Mouse (Mus musculus) limb, embryonic 13.5 days (tissue): ENCODE measurements around the gene AC124502.3. TPM values are rescaled to one million over a fixed set of nuclear protein-coding genes. Genes with fewer than 3 reads are reported as not detected.

Experiments used
- ATAC-seq: fragments of 200-750 bp; cut with Nextera tagmentation; 2 replicates; pipeline ENCODE4 v1.8.0; 2017; ENCODE audit warnings: low read depth, moderate number of reproducible peaks, moderate TSS enrichment; ENCODE audit not compliant: low FRiP score
- H3K27ac ChIP-seq: fragments of 300-500 bp; sonication (generic); 2 replicates; pipeline ENCODE4 v1.5.1; 2015; ENCODE audit warnings: inconsistent platforms, mild to moderate bottlenecking, moderate library complexity
- H3K27me3 ChIP-seq: fragments of 300-500 bp; sonication (generic); 2 replicates; pipeline ENCODE4 v1.6.1; 2015; ENCODE audit warnings: mild to moderate bottlenecking, inconsistent platforms
- H3K36me3 ChIP-seq: fragments of 300-500 bp; sonication (generic); 2 replicates; pipeline ENCODE4 v1.6.1; 2015; ENCODE audit warnings: inconsistent platforms, mild to moderate bottlenecking, moderate library complexity
- H3K4me1 ChIP-seq: fragments of 300-500 bp; sonication (generic); 2 replicates; pipeline ENCODE4 v1.6.1; 2015; ENCODE audit warnings: inconsistent platforms
- H3K4me2 ChIP-seq: fragments of 300-500 bp; sonication (generic); replicated peaks from 2 replicates; pipeline ENCODE4 v1.6.1; 2015; ENCODE audit warnings: inconsistent platforms, mild to moderate bottlenecking, moderate library complexity
- H3K4me3 ChIP-seq: fragments of 300-500 bp; sonication (generic); 2 replicates; pipeline ENCODE4 v1.5.1; 2015; ENCODE audit warnings: moderate library complexity, mild to moderate bottlenecking, inconsistent platforms
- H3K9ac ChIP-seq: fragments of 300-500 bp; sonication (generic); 2 replicates; pipeline ENCODE4 v1.6.1; 2015; ENCODE audit warnings: mild to moderate bottlenecking, inconsistent platforms
- H3K9me3 ChIP-seq: fragments of 300-500 bp; sonication (generic); 2 replicates; pipeline ENCODE4 v1.6.1; 2016; ENCODE audit warnings: inconsistent platforms
- WGBS: fragments of 180-500 bp; shearing (Covaris S2); methylation state at CpG from one replicate; pipeline ENCODE4 v1.1.7; 2015; 5-methylcytosine and 5-hydroxymethylcytosine counted together
- polyA plus RNA-seq: library from polyadenylated mRNA; unstranded; fragments of >200 nt; fragmentation: Nextera tagmentation; extraction: Ambion mirVana; gene quantifications from 2 replicates; pipeline ENCODE4 v1.2.1, GENCODE M21; 2015

AC124502.3 gene
- polyA plus RNA-seq, 1 experiment from 2014 or later, result 3.7 TPM

DNA sequence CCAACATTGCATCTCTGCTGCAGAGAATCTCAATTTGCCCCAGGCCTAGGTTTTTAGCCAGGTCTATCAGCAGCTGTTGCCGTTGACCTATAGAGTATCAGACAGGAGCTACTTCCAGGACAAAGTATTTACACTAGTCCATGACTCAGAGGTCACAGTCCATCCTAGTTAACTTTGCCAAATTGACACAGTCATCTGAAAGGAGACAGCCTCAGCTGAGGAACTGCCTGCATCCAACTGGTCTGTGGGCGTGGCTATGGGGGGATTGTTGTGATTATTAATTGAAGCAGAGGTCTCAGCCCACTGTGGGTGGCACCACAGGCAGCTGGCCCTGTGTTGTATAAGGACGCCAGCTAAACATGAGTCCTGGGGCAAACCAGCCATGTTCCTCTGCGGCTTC lies 33.8 kb upstream of the AC124502.3 start:
- H3K36me3 ChIP-seq, result no peaks in the 10 kb centered on the region

DNA sequence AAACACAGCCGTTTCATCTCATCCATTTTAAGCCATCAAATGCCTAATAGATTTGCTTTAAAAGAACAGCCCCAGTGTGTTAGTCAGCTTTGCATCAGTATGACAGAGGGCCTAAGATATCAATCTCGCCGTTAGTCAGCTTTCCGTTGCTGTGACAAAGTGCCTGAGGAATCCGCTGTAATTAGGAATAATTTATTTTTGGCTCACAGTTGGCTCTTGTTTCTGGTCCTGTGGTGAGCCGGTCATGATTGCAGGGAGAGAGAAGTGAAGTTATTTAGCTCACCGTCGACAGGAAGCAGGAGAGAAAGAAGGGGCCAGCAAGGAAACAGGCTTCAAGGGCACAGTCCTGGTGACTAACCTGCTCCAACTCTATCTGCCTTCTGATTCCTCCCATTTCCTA lies 25.6 kb upstream of the AC124502.3 start:
- H3K4me1 ChIP-seq, result peaks cover 11% of the 10 kb centered on the region
- no peak overlapping the region for H3K4me2 ChIP-seq
- H3K9me3 ChIP-seq, result no peaks in the 10 kb centered on the region
- 59% methylated on average over 8 of the region's 8 CpGs for WGBS
- H3K27me3 ChIP-seq, result no peaks in the 10 kb centered on the region
- H3K9ac ChIP-seq, result no peak overlapping the region
- no peaks in the 10 kb centered on the region for H3K36me3 ChIP-seq
- ATAC-seq, result no peak
- H3K4me3 ChIP-seq, result no peak overlapping the region
- H3K27ac ChIP-seq, result no peak overlapping the region

More for the DNA sequence above, 33.8 kb upstream of the AC124502.3 start:
- no peak overlapping the region for H3K27ac ChIP-seq
- no peak overlapping the region for H3K4me3 ChIP-seq
- H3K27me3 ChIP-seq, result peaks cover 14% of the 10 kb centered on the region; the same call in 1 of the 2 replicates
- no peak overlapping the region for H3K9ac ChIP-seq
- H3K4me1 ChIP-seq, result peaks cover 8% of the 10 kb centered on the region
- WGBS, result 68% methylated on average over 4 of the region's 4 CpGs
- ATAC-seq, result no peak
- no peaks in the 10 kb centered on the region for H3K9me3 ChIP-seq
- no peak overlapping the region for H3K4me2 ChIP-seq

DNA sequence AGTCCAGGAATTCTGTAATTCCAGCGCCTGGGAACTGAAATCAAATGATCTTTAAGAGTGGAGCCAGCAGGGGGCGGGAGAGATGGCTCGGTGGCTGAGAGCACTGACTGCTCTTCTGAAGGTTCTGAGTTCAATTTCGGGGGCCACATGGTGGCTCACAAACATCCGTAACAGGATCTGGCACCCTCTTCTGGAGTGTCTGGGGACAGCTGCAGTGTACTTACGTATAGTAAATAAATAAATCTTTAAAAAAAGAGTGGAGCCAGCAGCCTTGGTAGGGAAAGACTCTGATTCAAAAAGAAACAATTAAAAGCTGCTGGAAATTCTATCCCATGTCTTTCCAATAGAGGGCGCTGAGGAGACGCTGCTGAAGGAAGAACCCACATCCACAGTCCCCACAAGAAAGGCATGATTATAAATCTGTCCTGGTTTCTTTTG lies 23.7 kb upstream of the AC124502.3 start:
- Histone ChIP-seq H3K4me2 (no peak overlapping the region), H3K27me3 (no peaks in the 10 kb centered on the region), H3K36me3 (no peaks in the 10 kb centered on the region), H3K9ac (no peak overlapping the region), H3K4me3 (no peak overlapping the region), H3K4me1 (peaks cover 11% of the 10 kb centered on the region), H3K27ac (no peak overlapping the region), H3K9me3 (no peaks in the 10 kb centered on the region)
- no peak for ATAC-seq
- 22% methylated on average over 8 of the region's 8 CpGs for WGBS

DNA sequence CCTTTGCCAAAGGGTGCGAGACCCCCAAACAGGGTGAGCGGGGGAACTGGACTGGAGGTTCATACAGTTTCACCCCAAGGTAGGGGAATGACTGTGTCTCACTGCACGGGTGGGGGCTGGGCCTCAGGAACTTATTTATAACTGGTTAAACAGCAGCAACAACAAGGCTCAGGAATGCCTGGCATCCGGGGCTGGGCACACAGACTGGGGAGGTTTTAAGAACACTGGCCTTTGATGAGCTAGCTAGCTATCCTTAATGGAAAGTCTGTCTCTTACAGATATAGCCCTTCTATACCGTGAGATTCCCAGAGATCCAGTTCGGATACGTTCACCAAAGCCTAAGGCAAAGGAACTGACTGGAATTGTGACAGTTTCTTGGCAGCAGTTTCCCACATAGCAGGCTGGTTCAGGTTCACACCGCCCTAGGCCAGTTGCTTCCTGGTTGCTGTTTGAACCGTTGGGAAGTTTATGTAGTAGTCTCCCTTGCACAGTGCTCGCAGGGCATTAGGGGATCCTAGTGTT lies 22.4 kb upstream of the AC124502.3 start:
- peak overlapping the region; percentile 27 for H3K4me2 ChIP-seq
- ATAC-seq, result peak; percentile 60; the same call in 1 of the 2 replicates
- peak overlapping the region; percentile 13; the same call in 1 of the 2 replicates for H3K9ac ChIP-seq
- H3K36me3 ChIP-seq, result no peaks in the 10 kb centered on the region
- 30% methylated on average over 10 of the region's 10 CpGs for WGBS
- peaks cover 11% of the 10 kb centered on the region for H3K4me1 ChIP-seq
- no peaks in the 10 kb centered on the region for H3K27me3 ChIP-seq
- peak overlapping the region; percentile 58; the same call in 1 of the 2 replicates for H3K27ac ChIP-seq
- no peaks in the 10 kb centered on the region for H3K9me3 ChIP-seq
- no peak overlapping the region for H3K4me3 ChIP-seq

DNA sequence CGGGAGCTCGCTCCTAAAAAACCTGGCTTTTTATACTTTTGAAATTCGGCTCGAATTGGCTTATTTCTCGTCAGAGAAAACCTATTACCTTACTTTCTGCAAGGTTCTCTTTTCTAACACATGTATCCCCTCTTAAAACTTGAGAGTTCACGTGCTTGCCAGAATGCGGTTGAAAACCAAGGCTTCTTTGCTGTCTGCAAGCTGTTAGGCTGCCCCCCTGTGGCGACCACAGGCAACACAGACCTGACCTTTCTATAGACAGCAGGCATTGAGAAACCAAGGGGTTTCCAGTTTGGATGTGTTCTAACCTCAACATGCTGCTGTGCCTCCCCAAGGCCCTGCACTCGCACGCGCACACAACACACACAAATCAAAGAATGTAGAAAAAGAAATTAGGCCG lies 21.9 kb upstream of the AC124502.3 start:
- Histone ChIP-seq H3K36me3 (no peaks in the 10 kb centered on the region), H3K4me2 (peak overlapping the region; percentile 27), H3K9ac (peak overlapping the region; percentile 13; the same call in 1 of the 2 replicates), H3K4me1 (peaks cover 11% of the 10 kb centered on the region), H3K9me3 (no peaks in the 10 kb centered on the region), H3K27me3 (no peaks in the 10 kb centered on the region), H3K4me3 (no peak overlapping the region), H3K27ac (peak overlapping the region; percentile 58; the same call in 1 of the 2 replicates)
- no peak for ATAC-seq
- WGBS, result 20% methylated on average over 12 of the region's 12 CpGs

DNA sequence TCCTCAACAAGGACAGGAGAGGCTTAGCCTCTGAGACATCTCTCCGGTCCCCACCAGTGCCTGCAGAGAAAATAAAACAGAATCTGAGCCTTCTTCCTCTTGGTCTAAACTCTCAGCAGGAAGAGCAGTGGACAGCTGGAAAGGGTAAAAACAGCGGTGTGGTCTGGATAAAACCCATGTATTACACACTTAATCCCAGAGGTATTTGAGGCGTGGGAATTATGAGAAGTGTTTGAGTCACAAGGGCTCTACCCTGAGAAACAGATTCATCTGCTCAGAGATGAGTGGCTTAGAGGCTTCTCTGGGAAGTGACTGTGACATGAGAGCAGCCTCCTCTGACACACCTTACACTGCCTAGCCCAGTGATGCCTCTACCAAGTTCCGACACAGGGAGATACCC lies 21.1 kb upstream of the AC124502.3 start:
- no peak overlapping the region for H3K4me3 ChIP-seq
- 81% methylated on average over 4 of the region's 4 CpGs for WGBS
- peaks cover 11% of the 10 kb centered on the region for H3K4me1 ChIP-seq
- H3K9me3 ChIP-seq, result no peaks in the 10 kb centered on the region
- ATAC-seq, result 0 out of 2 replicates have a peak, but pooled peaks have one; percentile 20
- no peak overlapping the region for H3K9ac ChIP-seq
- no peak overlapping the region for H3K4me2 ChIP-seq
- H3K27me3 ChIP-seq, result no peaks in the 10 kb centered on the region
- H3K36me3 ChIP-seq, result no peaks in the 10 kb centered on the region
- no peak overlapping the region for H3K27ac ChIP-seq

DNA sequence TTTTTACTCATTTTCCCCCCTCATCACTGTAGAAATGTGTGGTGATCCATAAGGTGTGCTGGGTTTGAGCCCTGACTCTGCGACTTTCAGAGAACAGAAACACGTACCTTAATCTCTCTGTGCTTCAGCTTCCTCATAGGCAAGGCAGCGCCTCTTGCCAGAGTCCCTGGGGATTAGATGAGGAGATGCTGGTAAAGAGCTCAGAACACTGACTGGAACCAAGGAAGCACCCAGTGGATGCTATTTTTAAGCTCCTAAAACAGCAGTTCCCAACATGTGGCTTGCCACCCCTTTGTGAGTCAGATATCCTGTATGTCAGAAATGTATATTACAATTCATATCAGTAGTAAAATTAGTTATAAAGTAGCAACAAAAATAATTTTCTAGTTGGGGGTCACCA lies 20.5 kb upstream of the AC124502.3 start:
- H3K4me3 ChIP-seq, result no peak overlapping the region
- H3K9me3 ChIP-seq, result no peaks in the 10 kb centered on the region
- 77% methylated on average over 3 of the region's 3 CpGs for WGBS
- no peaks in the 10 kb centered on the region for H3K36me3 ChIP-seq
- no peak for ATAC-seq
- H3K9ac ChIP-seq, result no peak overlapping the region
- no peak overlapping the region for H3K27ac ChIP-seq
- no peaks in the 10 kb centered on the region for H3K27me3 ChIP-seq
- no peak overlapping the region for H3K4me2 ChIP-seq
- H3K4me1 ChIP-seq, result peaks cover 11% of the 10 kb centered on the region

DNA sequence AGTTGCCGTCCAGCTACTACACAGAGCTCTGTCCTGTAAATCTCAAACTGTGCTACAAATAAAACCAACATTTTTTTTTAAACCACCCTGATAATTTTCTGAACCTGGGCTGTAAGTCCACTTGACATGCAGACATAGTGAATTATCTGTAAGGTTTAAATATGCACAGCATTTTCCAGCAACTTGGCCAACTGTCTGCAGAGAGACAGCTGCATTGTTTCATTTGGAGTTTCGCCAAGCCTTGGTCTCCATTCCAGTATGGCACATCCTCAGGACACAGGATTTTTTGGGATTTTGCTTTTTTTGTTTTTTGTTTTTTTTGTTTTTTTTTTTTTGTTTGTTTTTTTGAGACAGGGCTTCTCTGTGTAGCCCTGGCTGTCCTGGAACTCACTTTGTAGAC lies 17.3 kb upstream of the AC124502.3 start:
- no peak overlapping the region for H3K4me2 ChIP-seq
- H3K4me1 ChIP-seq, result peaks cover 11% of the 10 kb centered on the region
- no peaks in the 10 kb centered on the region; the same call in 1 of the 2 replicates for H3K36me3 ChIP-seq
- ATAC-seq, result no peak
- WGBS, result 83% methylated on average over 2 of the region's 2 CpGs
- no peak overlapping the region for H3K4me3 ChIP-seq
- H3K27ac ChIP-seq, result no peak overlapping the region
- H3K9me3 ChIP-seq, result no peaks in the 10 kb centered on the region
- no peaks in the 10 kb centered on the region for H3K27me3 ChIP-seq
- no peak overlapping the region for H3K9ac ChIP-seq

DNA sequence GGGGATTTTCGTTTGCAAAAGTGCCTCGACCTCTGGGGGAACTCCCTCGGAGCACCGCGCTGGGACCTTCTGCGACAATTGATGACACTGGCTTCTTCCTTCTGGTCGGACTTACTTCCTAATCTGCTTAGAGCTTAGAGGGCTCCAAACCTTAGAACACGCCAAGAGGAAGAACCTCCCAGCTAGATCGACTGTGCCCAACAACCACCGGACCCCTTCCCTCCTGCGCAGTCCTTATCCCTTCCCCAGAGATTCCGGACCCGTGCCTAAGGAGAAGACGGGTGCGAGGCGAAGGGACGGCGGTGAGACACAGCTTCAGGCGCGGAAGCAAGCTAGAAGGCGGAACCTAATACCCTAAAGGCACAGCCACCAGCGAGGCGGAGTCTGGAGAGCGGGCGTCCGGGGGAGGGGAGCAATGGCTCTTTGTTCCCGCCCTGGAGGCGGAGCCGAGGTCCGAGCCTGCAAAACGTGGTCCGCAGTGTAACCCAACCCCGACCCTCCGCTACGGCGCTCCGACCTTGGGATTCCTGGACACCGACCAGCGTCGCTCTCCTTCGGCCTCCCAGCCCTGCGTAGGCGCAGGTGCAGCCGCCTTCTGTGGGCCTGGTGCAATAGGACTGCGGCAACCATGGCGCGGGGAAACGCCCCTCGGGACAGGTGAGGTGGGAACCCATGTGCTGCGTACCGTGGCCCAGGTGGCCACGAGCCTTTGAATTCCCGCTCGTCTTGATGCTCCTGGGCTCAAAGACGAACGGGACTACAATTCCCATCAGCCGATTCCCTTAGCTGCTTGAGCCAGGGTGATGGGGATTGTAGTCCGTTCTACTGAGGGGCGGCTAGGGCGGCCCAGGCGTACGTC lies 14.8 kb upstream of the AC124502.3 start, which contains the start of gene Slc29a2:
Slc29a2 (plus strand) TSS at position 240 of the 859 bp plus-strand sequence.
- H3K36me3 ChIP-seq, result peaks cover 17% of the 10 kb centered on the region
- WGBS, result under 1% methylated on average over 62 of the region's 62 CpGs
- ATAC-seq, result peak; percentile 94

DNA sequence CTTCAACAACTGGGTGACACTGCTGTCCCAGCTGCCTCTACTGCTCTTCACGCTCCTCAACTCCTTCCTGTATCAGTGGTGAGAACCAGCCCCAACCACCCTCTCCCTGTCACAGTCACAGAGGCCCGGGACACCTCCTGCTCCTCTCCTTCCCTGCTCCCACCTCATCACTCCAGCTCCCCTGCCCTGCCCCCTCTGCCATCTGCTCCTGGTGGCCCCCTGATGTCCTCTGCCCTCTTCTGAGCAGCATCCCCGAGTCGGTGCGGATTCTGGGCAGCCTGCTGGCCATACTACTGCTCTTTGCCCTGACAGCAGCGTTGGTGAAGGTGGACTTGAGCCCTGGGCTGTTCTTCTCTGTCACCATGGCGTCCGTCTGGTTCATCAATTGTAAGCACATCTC lies 12.6 kb upstream of the AC124502.3 start:
- Histone ChIP-seq H3K4me1 (peaks cover 6% of the 10 kb centered on the region), H3K36me3 (peaks cover 39% of the 10 kb centered on the region), H3K9ac (no peak overlapping the region), H3K27me3 (no peaks in the 10 kb centered on the region), H3K9me3 (no peaks in the 10 kb centered on the region), H3K4me2 (no peak overlapping the region), H3K27ac (no peak overlapping the region), H3K4me3 (no peak overlapping the region)
- ATAC-seq, result no peak
- 89% methylated on average over 8 of the region's 8 CpGs for WGBS

More for the DNA sequence above, 14.8 kb upstream of the AC124502.3 start, which contains the start of gene Slc29a2:
- H3K4me2 ChIP-seq, result peak within 1 kb of the TSS; percentile 81
- peaks cover 6% of the 10 kb centered on the region for H3K4me1 ChIP-seq
- peak within 1 kb of the TSS; percentile 78 for H3K9ac ChIP-seq
- H3K4me3 ChIP-seq, result peak within 1 kb of the TSS; percentile 53
- H3K9me3 ChIP-seq, result no peaks in the 10 kb centered on the region
- peak within 1 kb of the TSS; percentile 70; the same call in 1 of the 2 replicates for H3K27ac ChIP-seq
- H3K27me3 ChIP-seq, result no peaks in the 10 kb centered on the region

DNA sequence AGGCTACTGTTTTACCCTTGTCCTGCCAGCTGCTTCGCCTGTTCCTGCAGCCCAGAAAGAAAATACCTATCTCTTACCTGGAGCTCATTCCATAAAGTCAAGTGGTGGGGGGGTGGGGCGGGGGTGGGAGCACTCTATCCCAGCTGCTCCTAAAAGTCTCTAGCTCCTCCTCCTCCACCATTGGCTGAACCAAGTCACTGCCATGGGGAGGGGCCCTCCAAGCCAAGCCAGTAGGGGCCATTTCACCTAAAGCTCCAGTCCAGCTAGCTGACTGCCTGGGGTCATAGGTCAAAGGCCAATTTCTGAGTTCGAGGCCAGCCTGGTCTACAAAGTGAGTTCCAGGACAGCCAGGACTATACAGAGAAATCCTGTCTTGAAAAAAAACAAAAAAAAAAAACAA lies 6.0 kb upstream of the AC124502.3 start:
- H3K9ac ChIP-seq, result no peak overlapping the region
- H3K27me3 ChIP-seq, result no peaks in the 10 kb centered on the region
- H3K27ac ChIP-seq, result no peak overlapping the region
- no peak overlapping the region for H3K4me3 ChIP-seq
- 62% methylated on average over 3 of the region's 3 CpGs for WGBS
- no peak for ATAC-seq
- H3K4me1 ChIP-seq, result peaks cover 8% of the 10 kb centered on the region; the same call in 1 of the 2 replicates
- H3K4me2 ChIP-seq, result no peak overlapping the region
- peaks cover 49% of the 10 kb centered on the region for H3K36me3 ChIP-seq
- H3K9me3 ChIP-seq, result no peaks in the 10 kb centered on the region

DNA sequence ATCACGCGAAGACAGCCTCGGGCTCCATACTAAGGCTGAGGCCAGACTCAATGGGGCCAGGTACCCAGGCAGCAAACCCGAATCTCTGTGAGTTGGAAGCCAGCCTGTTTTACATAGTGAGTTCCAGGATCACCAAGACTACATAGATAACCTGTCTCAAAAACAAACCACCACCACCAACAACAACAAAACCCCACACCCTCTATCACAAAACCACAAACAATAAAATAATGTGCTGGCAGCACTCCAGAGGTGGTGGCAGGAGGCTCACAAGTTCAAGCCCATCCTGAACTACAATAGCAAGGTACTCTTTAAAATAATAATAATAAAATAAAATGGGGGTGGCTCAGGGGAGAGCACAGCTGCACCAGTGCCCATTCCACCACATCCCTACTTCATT lies 2.1 kb upstream of the AC124502.3 start:
- no peak for ATAC-seq
- H3K4me3 ChIP-seq, result no peak overlapping the region
- peaks cover 10% of the 10 kb centered on the region for H3K36me3 ChIP-seq
- H3K9me3 ChIP-seq, result no peaks in the 10 kb centered on the region
- no peak overlapping the region for H3K9ac ChIP-seq
- H3K27ac ChIP-seq, result no peak overlapping the region
- no peak overlapping the region for H3K4me2 ChIP-seq
- WGBS, result 83% methylated on average over 4 of the region's 4 CpGs
- peaks cover 30% of the 10 kb centered on the region for H3K4me1 ChIP-seq
- H3K27me3 ChIP-seq, result no peaks in the 10 kb centered on the region
